Mouse (Mus musculus): Measurements from ENCODE around the gene Fuk. TPM values are rescaled to one million over a fixed set of nuclear protein-coding genes. Genes with fewer than 3 reads are reported as not detected.

The Fuk gene
- total RNA-seq (2014; fragmentation: Nextera tagmentation) (6.8 and 7.1 TPM in 2 replicates), total RNA-seq (2017) (8.9 and 9.8 TPM in 2 replicates), polyA plus RNA-seq (2012) (15.6 and 17.5 TPM in 2 replicates)

GRCm38 (mm10) chr8:110901839-110902578 lies at the start of gene Fuk:
Fuk (minus strand) TSS chr8:110902488.
- TF ChIP-seq GATA2 (IDR thresholded peaks at IDR 0.05; ENCODE audit: borderline replicate concordance, low read depth, low read length) (no peak), CTCF (IDR thresholded peaks at IDR 0.05; ENCODE audit: low read depth, low read length) (no peak), POLR2AphosphoS5 (IDR thresholded peaks at IDR 0.05; ENCODE audit: insufficient replicate concordance, low read depth, low read length) (no peak), GATA1 (IDR thresholded peaks at IDR 0.05; ENCODE audit: borderline replicate concordance, low read length) (no peak)
- Histone ChIP-seq H3K4me1 (ENCODE audit: insufficient read depth, low read depth, low read length) (peaks cover 31% of the 10 kb centered on the region), H3K4me3 (ENCODE audit: low read depth, low read length) (peak within 1 kb of the TSS; percentile 76), H3K27me3 (ENCODE audit: insufficient read depth, low read length) (no peaks in the 10 kb centered on the region; the same call in 1 of the 2 replicates), H3K36me3 (replicated peaks) (peaks cover 36% of the 10 kb centered on the region), H3K9me3 (replicated peaks) (no peaks in the 10 kb centered on the region)
- ATAC-seq (ENCODE audit: extremely low read depth, insufficient number of reproducible peaks, low FRiP score, poor library complexity, severe bottlenecking) (peak; percentile 76), DNase-seq (ENCODE audit: low spot score) (peak; percentile 81)

GRCm38 (mm10) chr8:110950065-110950484 lies 47.8 kb upstream of the Fuk start:
- ATAC-seq (ENCODE audit: extremely low read depth, insufficient number of reproducible peaks, low FRiP score, poor library complexity, severe bottlenecking) = no peak
- no peaks in the 10 kb centered on the region for H3K9me3 ChIP-seq (replicated peaks)
- DNase-seq (ENCODE audit: low spot score) = no peak
- H3K4me1 ChIP-seq (ENCODE audit: insufficient read depth, low read depth, low read length) = peaks cover 76% of the 10 kb centered on the region
- no peak for TF ChIP-seq TAL1 (conservative IDR thresholded peaks at IDR 0.05; ENCODE audit: low read depth, low read length)
- no peak for TF ChIP-seq POLR2AphosphoS5 (IDR thresholded peaks at IDR 0.05; ENCODE audit: insufficient replicate concordance, low read depth, low read length)
- H3K27me3 ChIP-seq (ENCODE audit: insufficient read depth, low read length) = no peaks in the 10 kb centered on the region
- peaks cover 86% of the 10 kb centered on the region for H3K36me3 ChIP-seq (replicated peaks)
- no peak overlapping the region for H3K4me3 ChIP-seq (ENCODE audit: low read depth, low read length)

- Histone ChIP-seq H3K4me3 (ENCODE audit: low read depth, low read length) (no peak overlapping the region), H3K4me1 (ENCODE audit: insufficient read depth, low read depth, low read length) (peaks cover 79% of the 10 kb centered on the region), H3K27me3 (ENCODE audit: insufficient read depth, low read length) (no peaks in the 10 kb centered on the region), H3K9me3 (replicated peaks) (no peaks in the 10 kb centered on the region), H3K36me3 (replicated peaks) (peaks cover 85% of the 10 kb centered on the region)
- TF ChIP-seq GATA1 (IDR thresholded peaks at IDR 0.05; ENCODE audit: borderline replicate concordance, low read length) = no peak
- no peak for TF ChIP-seq TAL1 (conservative IDR thresholded peaks at IDR 0.05; ENCODE audit: low read depth, low read length)
- no peak for TF ChIP-seq GATA2 (IDR thresholded peaks at IDR 0.05; ENCODE audit: borderline replicate concordance, low read depth, low read length)
- no peak for TF ChIP-seq CTCF (IDR thresholded peaks at IDR 0.05; ENCODE audit: low read depth, low read length)
- no peak for TF ChIP-seq POLR2AphosphoS5 (IDR thresholded peaks at IDR 0.05; ENCODE audit: insufficient replicate concordance, low read depth, low read length)
- ATAC-seq (ENCODE audit: extremely low read depth, insufficient number of reproducible peaks, low FRiP score, poor library complexity, severe bottlenecking) (no peak), DNase-seq (ENCODE audit: low spot score) (no peak)
Measured at GRCm38 (mm10) chr8:110945716-110946115, 43.4 kb upstream of the Fuk start.

- Histone ChIP-seq H3K9me3 (replicated peaks) (no peaks in the 10 kb centered on the region), H3K36me3 (replicated peaks) (peaks cover 84% of the 10 kb centered on the region), H3K4me3 (ENCODE audit: low read depth, low read length) (no peak overlapping the region; the same call in 1 of the 2 replicates), H3K4me1 (ENCODE audit: insufficient read depth, low read depth, low read length) (peaks cover 83% of the 10 kb centered on the region), H3K27me3 (ENCODE audit: insufficient read depth, low read length) (no peaks in the 10 kb centered on the region)
- TF ChIP-seq TAL1 (conservative IDR thresholded peaks at IDR 0.05; ENCODE audit: low read depth, low read length) (no peak), GATA2 (IDR thresholded peaks at IDR 0.05; ENCODE audit: borderline replicate concordance, low read depth, low read length) (no peak), CTCF (IDR thresholded peaks at IDR 0.05; ENCODE audit: low read depth, low read length) (no peak), GATA1 (IDR thresholded peaks at IDR 0.05; ENCODE audit: borderline replicate concordance, low read length) (no peak), POLR2AphosphoS5 (IDR thresholded peaks at IDR 0.05; ENCODE audit: insufficient replicate concordance, low read depth, low read length) (no peak)
- ATAC-seq (ENCODE audit: extremely low read depth, insufficient number of reproducible peaks, low FRiP score, poor library complexity, severe bottlenecking) (no peak), DNase-seq (ENCODE audit: low spot score) (no peak)
Measured at GRCm38 (mm10) chr8:110944276-110944876, 42.1 kb upstream of the Fuk start.

GRCm38 (mm10) chr8:110941453-110941948 lies 39.2 kb upstream of the Fuk start:
- peak; percentile 53 for DNase-seq (ENCODE audit: low spot score)
- Histone ChIP-seq H3K4me3 (ENCODE audit: low read depth, low read length) (peak overlapping the region; percentile 46; the same call in 1 of the 2 replicates), H3K36me3 (replicated peaks) (peaks cover 84% of the 10 kb centered on the region), H3K4me1 (ENCODE audit: insufficient read depth, low read depth, low read length) (peaks cover 94% of the 10 kb centered on the region), H3K27me3 (ENCODE audit: insufficient read depth, low read length) (no peaks in the 10 kb centered on the region), H3K9me3 (replicated peaks) (no peaks in the 10 kb centered on the region)
- no peak for TF ChIP-seq GATA1 (IDR thresholded peaks at IDR 0.05; ENCODE audit: borderline replicate concordance, low read length)
- no peak for TF ChIP-seq POLR2AphosphoS5 (IDR thresholded peaks at IDR 0.05; ENCODE audit: insufficient replicate concordance, low read depth, low read length)
- TF ChIP-seq GATA2 (IDR thresholded peaks at IDR 0.05; ENCODE audit: borderline replicate concordance, low read depth, low read length) = no peak
- TF ChIP-seq TAL1 (conservative IDR thresholded peaks at IDR 0.05; ENCODE audit: low read depth, low read length) = no peak
- TF ChIP-seq CTCF (IDR thresholded peaks at IDR 0.05; ENCODE audit: low read depth, low read length) = no peak
- peak; percentile 32; the same call in 1 of the 2 replicates for ATAC-seq (ENCODE audit: extremely low read depth, insufficient number of reproducible peaks, low FRiP score, poor library complexity, severe bottlenecking)

All from G1E (cell line).